19 mouse cellular contexts compared by ENCODE assay signal in genomic region chr6:39916514-39916913, GRCm38 (mm10). TPM values are rescaled to one million over a fixed set of nuclear protein-coding genes. Genes with fewer than 3 reads are reported as not detected.
"Had no signal": no experiment of that assay in that cellular context is flagged by ENCODE, and none has a peak within 500 bp of the region (broad histone marks: within the 10 kb centered on the region; RNA-seq: fewer than 3 reads in every experiment).

No protein-coding gene starts in this region.

- H3K27ac ChIP-seq: limb, embryonic 10.5 days; limb, embryonic 13.5 days; liver, embryonic 12.5 days; liver, embryonic 15.5 days; lung, embryonic 15.5 days; neural tube, embryonic 12.5 days had no signal

- ATAC-seq: liver, embryonic 12.5 days had no signal

- H3K4me2 ChIP-seq: limb, embryonic 13.5 days; liver, embryonic 12.5 days; liver, embryonic 15.5 days; lung, embryonic 15.5 days; midbrain, embryonic 11.5 days; neural tube, embryonic 12.5 days had no signal

- H3K4me3 ChIP-seq: limb, embryonic 10.5 days; limb, embryonic 13.5 days; liver, embryonic 12.5 days; liver, embryonic 15.5 days; lung, embryonic 15.5 days; megakaryocyte, embryonic 14.5 days; neural tube, embryonic 12.5 days had no signal

- H3K4me1 ChIP-seq: limb, embryonic 10.5 days; liver, embryonic 12.5 days; liver, embryonic 15.5 days; lung, embryonic 15.5 days; megakaryocyte, embryonic 14.5 days had no signal

- H3K27me3 ChIP-seq: limb, embryonic 13.5 days; liver, embryonic 12.5 days; liver, embryonic 15.5 days; lung, embryonic 15.5 days; neural tube, embryonic 12.5 days had no signal

- H3K9ac ChIP-seq: limb, embryonic 13.5 days; liver, embryonic 12.5 days; liver, embryonic 15.5 days; lung, embryonic 15.5 days; neural tube, embryonic 12.5 days had no signal

- H3K36me3 ChIP-seq: limb, embryonic 10.5 days; limb, embryonic 13.5 days; liver, embryonic 12.5 days; liver, embryonic 15.5 days; lung, embryonic 15.5 days; neural tube, embryonic 12.5 days had no signal

- H3K9me3 ChIP-seq: limb, embryonic 10.5 days; limb, embryonic 13.5 days; liver, embryonic 12.5 days; liver, embryonic 15.5 days; lung, embryonic 15.5 days; megakaryocyte, embryonic 14.5 days; neural tube, embryonic 12.5 days had no signal

- DNase-seq: kidney, adult 11 months; kidney, adult 9 months; kidney, postnatal 14 days; kidney, postnatal 4 days; layer of hippocampus, postnatal 36 days; liver; lung, adult 18-20 months; lung, postnatal 10 days; lung, postnatal 36 days; thymus, adult 18-20 months; thymus, postnatal 36 days had no signal

RNA-seq across cellular contexts. Expression of gene Tmem178b, which starts 43.4 kb away (rescaled TPM):
- polyA plus RNA-seq: limb, embryonic 10.5 days; liver, embryonic 12.5 days; liver, embryonic 15.5 days had no signal
